Mouse (Mus musculus) liver, embryonic 12.5 days (tissue): Measurements from ENCODE around the gene Osbpl2. TPM values are rescaled to one million over a fixed set of nuclear protein-coding genes. Genes with fewer than 3 reads are reported as not detected.

Experiments used
- ATAC-seq: fragments of 200-750 bp; cut with Nextera tagmentation; 2 replicates; pipeline ENCODE4 v1.8.0; 2017; ENCODE audit warnings: moderate number of reproducible peaks, mild to moderate bottlenecking, moderate library complexity
- H3K27ac ChIP-seq: fragments of 300-500 bp; sonication (generic); 2 replicates; pipeline ENCODE4 v1.5.1; 2016; ENCODE audit warnings: mild to moderate bottlenecking
- H3K27me3 ChIP-seq: fragments of 300-500 bp; sonication (generic); replicated peaks from 2 replicates; pipeline ENCODE4 v1.6.1; 2016; ENCODE audit warnings: mild to moderate bottlenecking, moderate library complexity
- H3K36me3 ChIP-seq: fragments of 300-500 bp; sonication (generic); 2 replicates; pipeline ENCODE4 v1.6.1; 2016; ENCODE audit warnings: mild to moderate bottlenecking, moderate library complexity
- H3K4me1 ChIP-seq: fragments of 300-500 bp; sonication (generic); 2 replicates; pipeline ENCODE4 v1.6.1; 2016
- H3K4me2 ChIP-seq: fragments of 300-500 bp; sonication (generic); 2 replicates; pipeline ENCODE4 v1.6.1; 2016; ENCODE audit warnings: mild to moderate bottlenecking, moderate library complexity
- H3K4me3 ChIP-seq: fragments of 300-500 bp; sonication (generic); 2 replicates; pipeline ENCODE4 v1.5.1; 2016; ENCODE audit warnings: mild to moderate bottlenecking, moderate library complexity
- H3K9ac ChIP-seq: fragments of 300-500 bp; sonication (generic); 2 replicates; pipeline ENCODE4 v1.6.1; 2016; ENCODE audit warnings: mild to moderate bottlenecking, moderate library complexity
- H3K9me3 ChIP-seq: fragments of 300-500 bp; sonication (generic); replicated peaks from 2 replicates; pipeline ENCODE4 v1.6.1; 2016; ENCODE audit warnings: mild to moderate bottlenecking, moderate library complexity
- WGBS: fragments of 180-500 bp; shearing (Covaris S2); methylation state at CpG from one replicate; pipeline ENCODE4 v1.1.7; 2016; ENCODE audit not compliant: insufficient replicate concordance; 5-methylcytosine and 5-hydroxymethylcytosine counted together
- polyA plus RNA-seq: library from polyadenylated mRNA; unstranded; fragments of >200 nt; fragmentation: Nextera tagmentation; extraction: Ambion mirVana; gene quantifications from 2 replicates; pipeline ENCODE4 v1.2.1, GENCODE M21; 2016

Gene Osbpl2
- polyA plus RNA-seq, 1 experiment from 2014 or later = 13.5 TPM

DNA sequence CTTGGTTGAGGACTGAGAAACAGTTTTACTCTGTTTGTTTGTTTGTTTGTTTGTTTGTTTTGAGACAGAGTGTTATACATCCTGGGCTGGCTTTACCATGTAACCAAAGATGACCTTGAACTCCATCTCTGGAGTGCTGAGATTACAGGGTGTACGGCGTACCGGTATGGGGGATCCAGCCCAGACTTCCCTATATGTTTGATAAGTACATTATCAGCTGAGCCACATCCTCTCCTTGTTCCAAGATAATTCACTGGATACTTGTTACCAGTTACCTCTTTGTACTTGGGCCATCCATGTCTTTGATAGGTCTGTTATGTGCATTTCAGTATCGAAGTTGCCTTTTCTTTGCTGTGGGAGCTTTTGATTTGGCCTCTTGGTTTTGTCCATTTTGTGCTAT lies 14.1 kb downstream of the Osbpl2 start:
- ATAC-seq = no peak
- Histone ChIP-seq H3K27me3 (no peaks in the 10 kb centered on the region), H3K27ac (no peak overlapping the region), H3K9me3 (no peaks in the 10 kb centered on the region), H3K4me3 (no peak overlapping the region), H3K4me2 (no peak overlapping the region), H3K9ac (no peak overlapping the region), H3K4me1 (peaks cover 14% of the 10 kb centered on the region), H3K36me3 (0 out of 2 replicates have a peak, but pooled peaks cover 3% of the 10 kb centered on the region)
- WGBS = 42% methylated on average over 4 of the region's 4 CpGs

DNA sequence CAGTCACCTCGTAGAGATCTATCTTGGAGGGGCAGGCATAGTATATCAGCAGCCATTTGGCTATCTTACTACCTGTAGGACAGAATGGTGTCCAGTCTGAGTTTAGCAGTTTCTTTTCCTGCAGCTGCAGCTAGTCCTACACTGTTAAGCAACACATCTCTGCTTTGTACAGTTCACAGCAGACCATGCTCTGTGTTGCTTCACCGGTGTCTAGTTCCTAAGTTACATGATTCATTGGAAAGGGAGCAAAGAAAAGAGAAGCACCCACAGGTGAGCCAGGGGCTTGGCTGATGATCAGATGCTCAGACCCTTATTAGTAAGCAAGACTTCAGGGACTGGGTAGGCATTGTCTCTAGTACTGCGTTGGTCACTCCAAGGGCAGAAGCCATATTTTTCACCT lies 14.8 kb downstream of the Osbpl2 start:
- H3K4me3 ChIP-seq = no peak overlapping the region
- no peaks in the 10 kb centered on the region for H3K9me3 ChIP-seq
- no peak overlapping the region for H3K4me2 ChIP-seq
- H3K36me3 ChIP-seq = peaks cover 9% of the 10 kb centered on the region; the same call in 1 of the 2 replicates
- H3K27ac ChIP-seq = no peak overlapping the region
- peaks cover 14% of the 10 kb centered on the region for H3K4me1 ChIP-seq
- 70% methylated on average over 3 of the region's 3 CpGs for WGBS
- H3K27me3 ChIP-seq = no peaks in the 10 kb centered on the region
- ATAC-seq = no peak
- H3K9ac ChIP-seq = no peak overlapping the region

DNA sequence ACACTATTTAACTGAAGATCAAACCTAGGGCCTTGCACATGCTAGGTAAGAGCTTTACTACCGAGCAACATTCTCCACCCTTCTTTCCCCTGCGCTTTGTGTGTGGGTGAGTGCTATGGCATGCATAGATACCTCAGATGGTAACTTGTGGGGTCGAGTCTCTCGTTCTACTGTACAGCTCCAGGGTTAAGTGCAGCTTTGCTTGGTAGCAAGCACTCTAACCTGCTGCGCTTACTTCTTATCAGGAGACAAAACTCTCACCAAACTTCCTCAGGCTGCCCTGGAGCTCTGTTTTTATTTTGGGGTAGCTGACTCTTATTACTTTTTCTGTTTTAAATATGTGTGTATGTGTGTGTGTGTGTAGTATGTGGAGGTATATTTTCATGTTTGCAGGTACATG lies 16.3 kb downstream of the Osbpl2 start:
- no peaks in the 10 kb centered on the region for H3K27me3 ChIP-seq
- ATAC-seq = no peak
- H3K9ac ChIP-seq = no peak overlapping the region
- no peak overlapping the region for H3K27ac ChIP-seq
- H3K36me3 ChIP-seq = peaks cover 14% of the 10 kb centered on the region; the same call in 1 of the 2 replicates
- no peak overlapping the region for H3K4me3 ChIP-seq
- no peaks in the 10 kb centered on the region for H3K9me3 ChIP-seq
- 34% methylated on average over 5 of the region's 5 CpGs for WGBS
- H3K4me1 ChIP-seq = peaks cover 14% of the 10 kb centered on the region
- no peak overlapping the region for H3K4me2 ChIP-seq

DNA sequence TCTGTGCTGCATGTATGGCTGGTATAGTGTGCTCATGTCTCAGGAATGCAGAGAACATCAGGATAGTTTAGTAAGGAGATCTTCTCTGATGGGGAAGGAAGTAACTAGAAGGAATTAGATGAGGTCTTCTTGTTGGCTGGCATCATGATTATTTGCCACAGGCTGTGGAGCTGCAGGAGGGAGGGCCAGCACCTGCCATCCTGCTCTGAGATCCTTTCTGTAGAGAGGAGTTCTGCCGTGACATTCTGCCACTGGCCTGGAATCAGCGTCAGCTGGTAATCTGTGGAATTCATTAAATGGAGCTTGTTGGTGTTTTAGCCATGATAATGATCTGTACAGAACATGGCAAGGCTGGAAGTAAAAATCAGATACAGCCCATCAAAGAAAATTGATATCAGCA lies 27.0 kb downstream of the Osbpl2 start:
- Histone ChIP-seq H3K4me3 (no peak overlapping the region), H3K4me2 (no peak overlapping the region), H3K4me1 (no peaks in the 10 kb centered on the region), H3K27ac (no peak overlapping the region), H3K36me3 (peaks cover 67% of the 10 kb centered on the region), H3K9me3 (no peaks in the 10 kb centered on the region), H3K9ac (no peak overlapping the region), H3K27me3 (no peaks in the 10 kb centered on the region)
- WGBS = 83% methylated on average over 2 of the region's 2 CpGs
- no peak for ATAC-seq

DNA sequence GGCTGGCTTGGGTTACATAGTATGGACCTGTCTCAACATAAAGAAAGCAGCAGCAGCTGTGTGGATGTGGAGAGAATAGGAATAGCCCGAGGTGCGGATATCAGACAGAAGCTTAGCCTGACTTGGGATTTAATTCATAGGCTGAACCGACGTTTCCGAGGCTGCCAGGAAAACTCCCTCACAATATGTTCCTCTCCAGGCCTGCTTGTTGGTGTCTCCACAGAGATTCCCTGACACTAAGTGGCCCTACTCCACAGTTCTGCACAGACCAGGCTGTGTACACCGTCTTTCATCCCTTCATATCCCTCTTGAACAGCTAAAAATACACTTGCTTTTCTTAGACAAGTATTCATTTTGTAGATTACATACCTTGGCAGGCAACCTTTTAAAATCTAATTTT lies 28.3 kb downstream of the Osbpl2 start:
- no peaks in the 10 kb centered on the region for H3K9me3 ChIP-seq
- H3K4me1 ChIP-seq = no peaks in the 10 kb centered on the region
- no peak overlapping the region for H3K4me3 ChIP-seq
- H3K36me3 ChIP-seq = peaks cover 74% of the 10 kb centered on the region
- H3K27me3 ChIP-seq = no peaks in the 10 kb centered on the region
- no peak for ATAC-seq
- no peak overlapping the region for H3K27ac ChIP-seq
- WGBS = 83% methylated on average over 6 of the region's 6 CpGs
- H3K9ac ChIP-seq = no peak overlapping the region
- H3K4me2 ChIP-seq = no peak overlapping the region

DNA sequence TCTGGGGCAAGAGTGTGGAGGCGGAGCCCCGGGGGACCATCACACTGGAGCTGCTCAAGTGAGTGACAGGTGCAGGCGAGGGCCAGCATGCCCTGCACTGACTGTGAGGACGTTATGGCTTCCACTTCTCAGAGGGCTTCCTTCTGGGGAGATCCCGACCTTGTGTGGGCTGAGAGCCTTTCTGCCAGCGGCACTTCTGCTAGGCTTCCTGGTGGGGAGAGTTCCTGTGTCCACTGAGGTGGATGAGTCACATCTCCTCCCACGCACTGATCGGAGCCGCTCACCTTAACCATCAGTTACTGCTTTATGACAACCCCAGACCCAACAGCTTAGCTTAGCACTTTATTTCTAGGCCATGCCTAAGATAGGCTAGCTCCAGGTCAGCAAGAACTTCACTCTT lies 29.4 kb downstream of the Osbpl2 start:
- WGBS = 67% methylated on average over 9 of the region's 9 CpGs
- peaks cover 80% of the 10 kb centered on the region for H3K36me3 ChIP-seq
- no peak for ATAC-seq

DNA sequence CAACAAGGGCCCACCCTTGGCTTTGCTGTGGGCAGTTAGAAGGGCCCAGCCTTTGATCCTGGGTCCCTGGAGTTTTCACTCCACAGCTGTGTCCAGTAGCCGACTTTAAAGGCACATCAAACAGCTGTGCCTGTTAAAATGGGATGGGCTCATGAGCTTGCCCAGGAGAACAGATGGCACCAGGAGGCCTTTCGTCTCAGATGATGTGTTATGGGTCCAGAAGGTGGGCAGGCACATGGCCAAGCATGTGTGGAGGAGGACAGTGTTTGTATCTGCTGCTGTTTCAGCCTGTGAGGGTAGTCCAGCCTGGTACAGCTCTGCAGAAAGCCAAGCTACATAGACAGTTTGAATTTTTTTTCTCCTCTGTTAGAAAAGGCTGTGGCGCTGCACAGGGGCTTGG lies 35.7 kb downstream of the Osbpl2 start:
- no peak overlapping the region for H3K27ac ChIP-seq
- ATAC-seq = no peak
- H3K36me3 ChIP-seq = peaks cover 68% of the 10 kb centered on the region
- H3K4me1 ChIP-seq = no peaks in the 10 kb centered on the region
- no peak overlapping the region for H3K4me3 ChIP-seq
- H3K27me3 ChIP-seq = no peaks in the 10 kb centered on the region
- no peak overlapping the region for H3K9ac ChIP-seq
- H3K9me3 ChIP-seq = no peaks in the 10 kb centered on the region
- 68% methylated on average over 3 of the region's 3 CpGs for WGBS
- no peak overlapping the region for H3K4me2 ChIP-seq

More for the DNA sequence above, 29.4 kb downstream of the Osbpl2 start:
- Histone ChIP-seq H3K9me3 (no peaks in the 10 kb centered on the region), H3K4me3 (no peak overlapping the region), H3K9ac (no peak overlapping the region), H3K27me3 (no peaks in the 10 kb centered on the region), H3K27ac (no peak overlapping the region), H3K4me1 (no peaks in the 10 kb centered on the region), H3K4me2 (no peak overlapping the region)

DNA sequence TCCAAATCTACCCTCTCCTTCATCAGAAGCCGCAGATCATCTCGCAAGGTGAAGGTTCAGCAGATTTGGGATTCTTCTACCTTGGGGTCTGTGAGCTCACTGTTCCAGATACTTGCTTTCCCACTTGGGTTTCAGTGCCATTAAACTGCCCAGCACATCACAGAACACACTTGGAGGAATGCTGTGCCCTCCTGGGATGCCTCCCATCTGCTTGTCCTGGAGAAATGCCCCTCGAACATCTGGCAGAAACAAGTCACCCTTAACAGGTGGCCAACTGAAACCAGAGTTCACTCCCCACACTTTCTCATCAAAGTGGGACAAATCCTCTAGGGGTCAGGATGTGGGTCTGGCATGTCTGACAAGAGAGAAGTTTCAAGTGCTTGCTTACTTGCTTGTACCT lies 39.5 kb downstream of the Osbpl2 start:
- Histone ChIP-seq H3K4me1 (no peaks in the 10 kb centered on the region), H3K9me3 (no peaks in the 10 kb centered on the region), H3K4me3 (no peak overlapping the region), H3K36me3 (peaks cover 54% of the 10 kb centered on the region), H3K9ac (no peak overlapping the region), H3K27ac (no peak overlapping the region), H3K4me2 (no peak overlapping the region), H3K27me3 (no peaks in the 10 kb centered on the region)
- 80% methylated on average over 3 of the region's 3 CpGs for WGBS
- no peak for ATAC-seq

DNA sequence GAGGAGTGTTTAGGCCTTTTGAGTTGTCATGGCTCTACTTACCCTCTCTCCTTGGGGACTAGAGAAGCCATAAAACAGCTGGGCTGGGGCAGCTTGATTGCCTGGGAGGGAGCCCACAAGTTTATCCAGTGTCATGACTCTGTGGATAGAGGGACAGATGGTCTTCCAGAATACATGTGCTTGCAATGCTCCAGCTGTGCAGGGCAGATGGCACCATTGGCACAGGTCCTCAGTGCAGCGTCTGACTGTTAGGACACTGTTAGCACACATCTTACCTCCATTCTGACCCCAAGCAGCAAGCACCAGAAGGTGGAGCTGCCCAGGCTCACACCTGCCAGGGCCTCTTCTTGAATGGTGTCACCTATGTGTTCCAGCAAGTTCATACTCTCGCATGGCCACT lies 46.7 kb downstream of the Osbpl2 start:
- Histone ChIP-seq H3K4me1 (peaks cover 8% of the 10 kb centered on the region), H3K4me3 (no peak overlapping the region), H3K9me3 (no peaks in the 10 kb centered on the region), H3K27me3 (no peaks in the 10 kb centered on the region), H3K36me3 (peaks cover 15% of the 10 kb centered on the region), H3K4me2 (no peak overlapping the region), H3K27ac (no peak overlapping the region), H3K9ac (no peak overlapping the region)
- WGBS = 73% methylated on average over 2 of the region's 2 CpGs
- no peak for ATAC-seq

DNA sequence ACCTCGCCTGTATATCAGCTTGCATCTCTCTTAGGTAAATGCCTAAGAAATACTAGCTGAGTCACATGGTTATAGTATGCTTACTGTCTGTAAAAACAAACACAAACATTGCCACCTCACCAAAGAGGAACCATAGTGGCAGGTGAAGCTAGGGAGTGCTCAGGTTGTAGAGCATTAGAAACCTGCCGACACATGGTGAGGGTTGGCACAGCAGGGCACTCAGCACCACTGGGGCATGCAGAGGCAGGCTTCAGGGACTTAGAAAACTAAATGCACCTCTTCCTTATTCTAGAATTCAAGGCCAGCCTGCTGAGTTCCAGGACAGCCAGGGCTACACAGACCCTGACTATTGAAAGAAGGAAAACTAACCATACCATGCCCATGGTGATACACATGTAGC lies 47.8 kb downstream of the Osbpl2 start:
- Histone ChIP-seq H3K27ac (no peak overlapping the region), H3K9me3 (no peaks in the 10 kb centered on the region), H3K27me3 (no peaks in the 10 kb centered on the region), H3K4me1 (peaks cover 11% of the 10 kb centered on the region), H3K36me3 (peaks cover 5% of the 10 kb centered on the region), H3K4me3 (no peak overlapping the region), H3K9ac (no peak overlapping the region), H3K4me2 (no peak overlapping the region)
- 67% methylated on average over 2 of the region's 2 CpGs for WGBS
- ATAC-seq = no peak

DNA sequence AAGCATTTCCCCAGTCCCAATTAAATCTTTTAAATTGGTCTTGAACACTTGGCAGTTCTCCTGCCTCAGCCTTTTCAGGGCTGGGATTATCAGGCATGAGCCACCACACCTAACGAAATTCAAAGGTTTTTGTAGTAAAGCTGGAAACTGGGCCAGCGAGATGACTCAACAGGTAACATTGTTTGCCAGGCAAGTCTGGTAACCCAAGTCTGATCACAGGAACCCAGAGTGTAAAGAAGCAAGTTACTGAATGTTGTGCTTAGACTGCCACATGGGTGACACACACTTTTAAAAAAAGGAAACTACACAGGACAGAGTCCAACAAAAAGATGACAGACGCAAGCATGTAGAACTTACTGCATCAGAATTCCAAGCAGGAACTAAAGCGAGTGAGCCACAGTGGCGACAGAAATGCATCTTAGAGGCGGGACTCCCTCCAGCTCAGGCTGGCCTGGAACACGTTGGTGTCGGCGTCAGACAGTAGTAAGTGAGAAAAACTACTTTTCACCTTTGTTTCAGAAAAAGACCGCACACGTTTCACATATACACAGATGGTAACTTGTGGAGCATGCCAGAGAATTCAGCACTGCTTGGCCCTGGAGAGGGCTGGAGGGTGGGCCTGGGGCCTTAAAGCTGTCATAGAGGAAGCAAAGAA lies 51.2 kb downstream of the Osbpl2 start:
- Histone ChIP-seq H3K27me3 (no peaks in the 10 kb centered on the region), H3K9ac (peak overlapping the region; percentile 96), H3K36me3 (peaks cover 25% of the 10 kb centered on the region), H3K4me2 (peak overlapping the region; percentile 93), H3K9me3 (no peaks in the 10 kb centered on the region), H3K4me1 (peaks cover 33% of the 10 kb centered on the region), H3K27ac (0 out of 2 replicates have a peak overlapping the region, but pooled peaks have one; percentile 0), H3K4me3 (no peak overlapping the region)
- no peak for ATAC-seq
- 81% methylated on average over 11 of the region's 11 CpGs for WGBS

DNA sequence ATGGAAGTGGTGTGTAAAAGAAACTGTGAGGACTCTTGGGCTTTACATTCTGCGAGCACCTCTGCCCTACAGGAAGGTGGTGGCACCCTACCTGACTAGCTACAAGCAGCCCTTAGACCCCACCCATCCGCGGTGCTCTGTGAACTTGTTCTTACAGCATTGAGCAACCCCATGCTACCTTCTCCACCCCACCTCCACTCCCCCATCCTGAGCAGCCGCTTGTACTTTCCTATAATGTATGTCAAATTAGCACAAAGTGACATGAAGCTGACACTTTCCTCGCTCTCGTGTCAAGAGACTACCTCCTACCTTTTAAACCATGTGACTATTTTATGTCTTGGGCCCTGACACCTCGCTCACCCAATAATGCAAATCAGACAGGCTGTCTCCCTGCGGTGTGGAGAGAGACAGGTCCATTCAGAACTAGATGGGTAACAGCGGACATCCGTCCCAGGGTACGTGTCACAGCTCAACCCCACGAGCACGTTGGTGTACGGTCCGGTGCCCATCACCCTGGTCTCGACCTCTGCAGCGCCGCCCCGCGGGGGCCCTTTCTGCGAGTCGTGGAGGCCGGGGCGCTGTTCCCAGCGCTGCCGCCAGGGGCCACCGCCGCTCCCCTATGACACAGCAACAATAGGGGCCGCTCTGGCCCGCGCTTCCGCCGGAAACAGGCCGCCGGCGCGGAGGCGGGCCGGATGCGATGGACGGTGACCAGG lies 51.9 kb downstream of the Osbpl2 start, which contains the start of gene Adrm1:
Gene Adrm1 (plus strand): TSS at position 680 of the 716 bp plus-strand sequence.
- Histone ChIP-seq H3K9ac (peak within 1 kb of the TSS; percentile 96), H3K27ac (peak within 1 kb of the TSS; percentile 92), H3K4me2 (peak within 1 kb of the TSS; percentile 93), H3K4me1 (peaks cover 33% of the 10 kb centered on the region), H3K9me3 (no peaks in the 10 kb centered on the region), H3K4me3 (peak within 1 kb of the TSS; percentile 98), H3K27me3 (no peaks in the 10 kb centered on the region), H3K36me3 (peaks cover 32% of the 10 kb centered on the region)
- 4% methylated on average over 41 of the region's 41 CpGs for WGBS
- peak; percentile 96 for ATAC-seq
